Mouse (Mus musculus) layer of hippocampus, adult 8-10 months (tissue): ENCODE measurements around the gene Gpcpd1. TPM values are rescaled to one million over a fixed set of nuclear protein-coding genes. Genes with fewer than 3 reads are reported as not detected.

Experiments
- DNase-seq, 2 experiments: peaks; one replicate each; pipeline ENCODE4 v3.0.0; 2022; ENCODE audit warnings: low spot score in 2 of 2
- total RNA-seq, 4 experiments: library from RNA; stranded (reverse); gene quantifications; 2 replicates each; pipeline ENCODE4 v1.2.4; 2022

The Gpcpd1 gene
- total RNA-seq, 4 experiments from 2014 or later = 65.3 to 79.3 (median 70.9) TPM

GRCm38 (mm10) chr2:132485454-132485853 lies 102.1 kb downstream of the Gpcpd1 start:
- DNase-seq = peak in 1 of 2 experiments; percentile 73

DNA sequence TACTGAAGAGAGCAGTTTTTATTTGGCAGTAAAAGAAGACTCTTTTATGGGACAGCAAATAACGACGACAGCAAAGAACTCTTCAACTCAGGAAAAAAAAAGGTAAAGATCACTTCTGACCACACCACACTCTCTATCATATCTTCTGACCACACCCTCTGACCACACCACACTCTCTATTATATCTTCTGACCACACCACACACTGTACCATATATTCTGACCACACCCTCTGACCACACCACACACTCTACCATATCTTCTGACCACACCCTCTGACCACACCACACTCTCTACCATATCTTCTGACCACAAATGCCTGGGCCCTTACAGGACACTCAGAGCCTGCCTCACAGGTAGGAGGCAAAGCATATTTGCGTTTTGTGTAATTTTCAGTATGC lies 106.0 kb downstream of the Gpcpd1 start:
- DNase-seq = no peak

Other genes with a start within 250 kb of the Gpcpd1 start
- gene Prokr2, start 202.3 kb downstream of the Gpcpd1 start, total RNA-seq = 1 to 10 TPM; 3.3 to 5.0 (median 3.7) TPM
- 10 to 100 TPM in 3 of 4 experiments, 1 to 10 TPM in 1; 8.6 to 13.6 (median 12.4) TPM for gene Shld1, start 99.2 kb upstream of the Gpcpd1 start, total RNA-seq
- gene Chgb, start 193.5 kb upstream of the Gpcpd1 start, total RNA-seq = 100 to 1,000 TPM; 254 to 300 (median 278) TPM
- 10 to 100 TPM; 28.9 to 37.1 (median 33.3) TPM for gene Trmt6, start 228.3 kb upstream of the Gpcpd1 start, total RNA-seq
- gene Mcm8, start 228.4 kb upstream of the Gpcpd1 start, total RNA-seq = 1 to 10 TPM; 3.7 to 4.7 (median 4.1) TPM